Mouse (Mus musculus): ENCODE measurements around the gene Tpo.
A peak's percentile ranks its signal among the peaks of the same experiment; 100 is the strongest.

Gene Tpo

GRCm38 (mm10) chr12:30132524-30132923 is at the start of gene Tpo:
TSS of gene Tpo (minus strand) at chr12:30132624.
- DNase-seq (ENCODE audit: low read depth, low spot score), result no peak

- DNase-seq (ENCODE audit: low read depth, low spot score), result no peak
These were observed 49.3 kb upstream of the Tpo start for GRCm38 (mm10) chr12:30181721-30182120.

GRCm38 (mm10) chr12:30179623-30180022 is 47.2 kb upstream of the Tpo start:
- no peak for DNase-seq (ENCODE audit: low read depth, low spot score)

- DNase-seq (ENCODE audit: low read depth, low spot score), result no peak
These were observed 45.5 kb upstream of the Tpo start for GRCm38 (mm10) chr12:30177966-30178365.

- no peak for DNase-seq (ENCODE audit: low read depth, low spot score)
These were observed 45.1 kb upstream of the Tpo start for GRCm38 (mm10) chr12:30177529-30177928.

- DNase-seq (ENCODE audit: low read depth, low spot score), result peak; percentile 55
These were observed 36.1 kb upstream of the Tpo start for GRCm38 (mm10) chr12:30168491-30168890.

- DNase-seq (ENCODE audit: low read depth, low spot score), result no peak
These were observed 32.1 kb upstream of the Tpo start for GRCm38 (mm10) chr12:30164538-30164937.

GRCm38 (mm10) chr12:30164005-30164404 is 31.6 kb upstream of the Tpo start:
- no peak for DNase-seq (ENCODE audit: low read depth, low spot score)

- no peak for DNase-seq (ENCODE audit: low read depth, low spot score)
These were observed 29.4 kb upstream of the Tpo start for GRCm38 (mm10) chr12:30161731-30162406.

- peak; percentile 16 for DNase-seq (ENCODE audit: low read depth, low spot score)
These were observed 28.1 kb upstream of the Tpo start for GRCm38 (mm10) chr12:30160475-30160874.

- no peak for DNase-seq (ENCODE audit: low read depth, low spot score)
These were observed 27.4 kb upstream of the Tpo start for GRCm38 (mm10) chr12:30159788-30160187.

- DNase-seq (ENCODE audit: low read depth, low spot score), result peak; percentile 20
These were observed 21.8 kb upstream of the Tpo start for GRCm38 (mm10) chr12:30154079-30154673.

GRCm38 (mm10) chr12:30142085-30142484 is 9.7 kb upstream of the Tpo start:
- DNase-seq (ENCODE audit: low read depth, low spot score), result no peak

GRCm38 (mm10) chr12:30129411-30129716 is 3.1 kb downstream of the Tpo start:
- DNase-seq (ENCODE audit: low read depth, low spot score), result no peak

GRCm38 (mm10) chr12:30128561-30129410 is 3.6 kb downstream of the Tpo start:
- peak; percentile 60 for DNase-seq (ENCODE audit: low read depth, low spot score)

- no peak for DNase-seq (ENCODE audit: low read depth, low spot score)
These were observed 10.1 kb downstream of the Tpo start for GRCm38 (mm10) chr12:30122347-30122746.

- no peak for DNase-seq (ENCODE audit: low read depth, low spot score)
These were observed 20.2 kb downstream of the Tpo start for GRCm38 (mm10) chr12:30112271-30112670.

- no peak for DNase-seq (ENCODE audit: low read depth, low spot score)
These were observed 22.5 kb downstream of the Tpo start for GRCm38 (mm10) chr12:30109646-30110605.

GRCm38 (mm10) chr12:30102891-30103565 is 29.4 kb downstream of the Tpo start:
- DNase-seq (ENCODE audit: low read depth, low spot score), result no peak

- DNase-seq (ENCODE audit: low read depth, low spot score), result peak; percentile 26
These were observed 40.3 kb downstream of the Tpo start for GRCm38 (mm10) chr12:30092081-30092480.

- no peak for DNase-seq (ENCODE audit: low read depth, low spot score)
These were observed 48.5 kb downstream of the Tpo start for GRCm38 (mm10) chr12:30083971-30084370.
